Mouse (Mus musculus): ENCODE data around the gene Vcan. TPM values are rescaled to one million over a fixed set of nuclear protein-coding genes. Genes with fewer than 3 reads are reported as not detected.

Vcan gene
- polyA plus RNA-seq (2012; ENCODE audit: low replicate concordance) = not detected in 2 replicates

DNA sequence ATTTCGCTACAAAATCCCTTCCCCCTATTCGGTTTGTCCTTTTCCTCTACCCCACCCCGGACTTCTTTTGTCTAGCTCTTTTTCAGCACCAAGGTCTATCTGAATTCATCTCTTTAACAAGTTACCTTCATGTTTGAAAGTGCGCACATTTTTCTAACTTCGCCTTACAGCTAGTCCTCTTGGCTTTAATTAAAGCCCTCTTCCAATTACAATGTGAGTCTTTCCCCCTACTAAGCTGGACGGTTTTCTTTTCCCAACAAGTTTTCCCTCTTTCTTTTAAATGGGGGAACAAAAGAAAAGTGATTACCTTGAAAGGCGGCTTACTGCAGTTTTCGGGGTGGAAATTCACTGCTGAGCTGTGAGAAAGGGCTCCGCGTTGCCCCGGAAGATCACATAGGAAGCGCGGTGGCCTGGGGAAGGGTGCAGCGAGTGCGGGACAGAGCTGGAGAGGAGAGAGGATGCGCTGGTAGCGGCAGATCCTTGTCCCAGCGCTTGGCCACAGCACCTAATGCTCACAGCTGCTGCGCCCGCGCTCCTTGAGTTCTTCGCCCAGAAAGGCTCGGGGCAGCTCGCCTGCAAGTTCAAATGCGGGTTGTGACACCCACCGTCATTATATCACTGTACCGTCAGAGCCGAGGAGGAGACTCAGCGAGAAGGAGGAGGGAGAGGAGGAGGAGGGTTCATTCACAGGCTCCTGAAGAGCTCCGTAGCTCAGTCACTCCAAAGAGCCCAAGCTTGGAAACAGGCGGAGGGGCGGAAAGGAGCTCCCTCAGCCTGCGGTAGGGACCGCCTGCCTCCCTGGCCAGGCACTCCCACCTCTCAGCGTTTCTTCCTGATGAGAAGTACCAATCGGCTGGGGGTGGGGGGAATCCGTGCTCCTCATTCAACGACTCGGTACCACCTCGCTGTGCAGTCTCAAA, at the start of gene Vcan:
TSS of gene Vcan (minus strand) at position 744 of the 920 bp plus-strand sequence.

Other genes with a start within 250 kb of the Vcan start
- 0.02 TPM in 1 of 2 replicates, not detected in the other for gene Hapln1, start 202.7 kb downstream of the Vcan start, polyA plus RNA-seq (2012; ENCODE audit: low replicate concordance)